Mouse (Mus musculus) stomach, embryonic 14.5 days (tissue): ENCODE measurements around the gene Srebf2. TPM values are rescaled to one million over a fixed set of nuclear protein-coding genes. Genes with fewer than 3 reads are reported as not detected.

Source experiments
- ATAC-seq: fragments of 200-750 bp; cut with Nextera tagmentation; 2 replicates; pipeline ENCODE4 v1.8.0; 2017; ENCODE audit warnings: low read depth, moderate TSS enrichment; ENCODE audit not compliant: insufficient number of reproducible peaks, insufficient read depth, low FRiP score
- H3K27ac ChIP-seq: fragments of 300-500 bp; sonication (generic); 2 replicates; pipeline ENCODE4 v1.5.1; 2014; ENCODE audit warnings: mild to moderate bottlenecking, low read length, moderate library complexity, mixed read lengths
- H3K27me3 ChIP-seq: fragments of 300-500 bp; sonication (generic); 2 replicates; pipeline ENCODE4 v1.6.1; 2014; ENCODE audit warnings: low read length, control low read depth, mixed read lengths; ENCODE audit not compliant: control insufficient read depth, insufficient read depth
- H3K36me3 ChIP-seq: fragments of 300-500 bp; sonication (generic); 2 replicates; pipeline ENCODE4 v1.6.1; 2014; ENCODE audit warnings: mild to moderate bottlenecking, control low read depth, low read length, moderate library complexity, mixed read lengths; ENCODE audit not compliant: control insufficient read depth, insufficient read depth
- H3K4me1 ChIP-seq: fragments of 300-500 bp; sonication (generic); 2 replicates; pipeline ENCODE4 v1.6.1; 2014; ENCODE audit warnings: low read length, control low read depth, mixed read lengths; ENCODE audit not compliant: control insufficient read depth, insufficient read depth
- H3K4me2 ChIP-seq: fragments of 300-500 bp; sonication (generic); replicated peaks from 2 replicates; pipeline ENCODE4 v1.6.1; 2014; ENCODE audit warnings: low read depth, low read length, control low read depth
- H3K4me3 ChIP-seq: fragments of 300-500 bp; sonication (generic); 2 replicates; pipeline ENCODE4 v1.5.1; 2014; ENCODE audit warnings: low read depth, low read length, control low read depth
- H3K9ac ChIP-seq: fragments of 300-500 bp; sonication (generic); replicated peaks from 2 replicates; pipeline ENCODE4 v1.6.1; 2014; ENCODE audit warnings: low read depth, mild to moderate bottlenecking, control low read depth, low read length, moderate library complexity, mixed read lengths
- H3K9me3 ChIP-seq: fragments of 300-500 bp; sonication (generic); 2 replicates; pipeline ENCODE4 v1.6.1; 2016; ENCODE audit warnings: low read depth, low read length, control low read depth; ENCODE audit not compliant: control insufficient read depth
- WGBS: fragments of 180-500 bp; shearing (Covaris S2); extraction: QIAGEN DNeasy Blood & Tissue Kit; methylation state at CpG from one replicate; pipeline ENCODE4 v1.1.7; 2014; 5-methylcytosine and 5-hydroxymethylcytosine counted together
- polyA plus RNA-seq: library from polyadenylated mRNA; unstranded; fragments of >200 nt; fragmentation: Nextera tagmentation; extraction: Ambion mirVana; gene quantifications from 2 replicates; pipeline ENCODE4 v1.2.1, GENCODE M21; 2014

Srebf2 gene
- polyA plus RNA-seq, 1 experiment from 2014 or later = 128 TPM

DNA sequence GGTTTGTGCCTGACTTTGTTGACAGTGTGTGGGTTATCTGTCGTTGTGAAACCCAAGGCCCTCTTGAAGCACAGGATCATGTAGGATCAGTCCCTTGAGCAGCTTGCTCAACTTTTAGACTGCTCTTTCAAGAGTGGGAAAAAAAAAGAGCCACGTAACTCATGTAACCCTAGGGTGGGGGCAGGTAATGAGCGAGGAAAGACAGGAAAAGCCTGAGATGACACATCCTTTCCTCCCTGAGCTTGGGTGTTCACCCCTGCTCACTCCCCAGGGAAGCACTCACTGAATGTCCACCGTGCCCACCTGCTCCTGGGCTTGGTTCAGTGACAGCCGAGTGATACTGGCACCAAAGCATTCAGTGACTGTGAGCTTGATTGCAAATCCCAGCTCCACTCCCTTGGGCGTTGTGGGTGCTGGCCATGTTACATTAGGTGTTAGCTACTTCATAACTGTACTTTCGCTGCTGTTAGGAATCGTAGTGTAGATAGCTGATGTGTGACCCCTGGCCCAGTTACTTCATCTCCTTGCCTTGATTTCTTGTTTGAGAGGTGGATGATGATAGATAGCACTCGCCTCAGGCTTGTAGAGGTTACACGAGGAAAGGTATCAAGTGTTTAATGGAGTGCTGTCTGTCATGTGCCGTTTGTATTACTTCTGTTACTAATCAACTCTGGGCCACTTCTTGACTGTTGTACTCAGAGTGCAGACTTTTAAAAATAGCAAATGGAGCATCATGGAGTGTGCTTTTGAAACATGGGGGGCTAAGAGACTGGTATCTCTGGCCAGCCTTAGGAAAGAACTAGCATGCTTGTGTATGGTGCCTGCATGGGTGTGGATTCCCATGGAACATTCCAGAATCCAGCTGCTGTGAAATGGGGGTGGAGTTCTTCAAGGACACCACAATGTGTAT, 14.0 kb downstream of the Srebf2 start:
- Histone ChIP-seq H3K4me3 (no peak overlapping the region), H3K36me3 (no peaks in the 10 kb centered on the region), H3K27ac (no peak overlapping the region), H3K9ac (no peak overlapping the region), H3K4me2 (no peak overlapping the region), H3K27me3 (no peaks in the 10 kb centered on the region), H3K9me3 (no peaks in the 10 kb centered on the region), H3K4me1 (peaks cover 44% of the 10 kb centered on the region)
- 62% methylated on average over 11 of the region's 11 CpGs for WGBS
- ATAC-seq = no peak

DNA sequence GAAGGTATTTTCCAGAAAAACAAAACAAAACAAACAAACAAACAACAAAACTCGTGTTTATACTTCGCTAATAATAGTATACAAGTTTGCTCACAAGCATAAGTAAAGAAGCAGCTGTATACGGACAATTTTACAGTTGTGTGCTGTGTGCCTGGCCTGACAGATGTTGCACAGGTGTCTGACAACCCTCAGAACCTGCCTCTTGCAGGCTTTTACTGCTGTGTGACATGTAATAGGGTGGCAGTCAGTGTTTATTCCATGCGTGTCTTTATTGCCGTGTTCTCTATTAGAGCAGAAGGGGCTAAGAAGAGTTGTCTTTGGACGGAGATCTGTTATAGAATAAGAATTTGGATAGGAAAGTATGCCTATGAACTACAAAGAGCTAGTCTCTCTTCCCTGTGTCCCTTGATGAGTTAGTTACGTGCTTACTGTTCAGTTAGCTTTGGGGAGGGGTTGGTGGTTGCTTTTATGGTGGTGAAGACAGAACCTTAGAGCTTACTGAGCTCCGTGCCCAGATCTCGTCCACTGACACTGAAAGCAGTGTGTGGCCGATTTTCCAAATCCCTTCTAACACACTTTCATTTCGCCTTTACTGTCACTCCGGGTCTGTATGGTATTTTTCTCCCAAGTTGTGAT, 15.1 kb downstream of the Srebf2 start:
- no peaks in the 10 kb centered on the region for H3K9me3 ChIP-seq
- peaks cover 54% of the 10 kb centered on the region for H3K4me1 ChIP-seq
- H3K36me3 ChIP-seq = no peaks in the 10 kb centered on the region
- no peak for ATAC-seq
- H3K4me3 ChIP-seq = no peak overlapping the region
- WGBS = 89% methylated on average over 12 of the region's 12 CpGs
- H3K27me3 ChIP-seq = no peaks in the 10 kb centered on the region
- H3K4me2 ChIP-seq = no peak overlapping the region
- no peak overlapping the region for H3K27ac ChIP-seq
- H3K9ac ChIP-seq = no peak overlapping the region

DNA sequence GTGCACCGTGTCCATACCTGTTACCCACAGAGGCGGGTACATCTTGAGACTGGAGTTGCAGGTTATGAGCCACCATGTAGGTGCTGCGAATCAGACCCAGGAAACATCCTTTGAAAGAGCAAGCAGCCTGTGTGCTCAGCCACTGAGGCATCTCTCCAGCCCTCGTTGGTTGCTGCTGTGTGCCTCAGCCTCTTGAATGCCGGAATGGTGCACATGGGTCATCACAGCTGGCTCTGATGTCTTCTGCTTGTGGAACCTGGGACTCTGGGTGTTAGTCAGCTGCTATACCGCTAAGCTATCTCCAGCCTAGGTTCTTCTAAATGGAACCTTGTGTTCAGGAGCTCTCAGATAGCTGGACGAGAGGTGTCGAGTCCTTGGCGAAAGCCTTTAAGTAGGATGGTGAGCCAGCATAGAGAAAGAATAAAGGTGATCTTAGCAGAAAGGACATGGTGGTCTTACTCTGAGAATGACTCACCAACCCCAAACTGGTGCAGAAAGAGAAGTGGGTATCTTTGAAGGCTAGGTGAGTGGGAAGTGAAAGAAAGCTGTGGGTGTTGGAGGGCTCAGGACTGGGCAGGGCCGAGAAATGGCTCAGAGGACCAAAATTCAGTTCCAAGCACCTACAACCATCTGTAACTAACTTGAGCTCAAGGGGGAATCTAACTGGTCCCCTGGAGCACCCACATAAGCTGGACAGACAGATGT, 16.5 kb downstream of the Srebf2 start:
- Histone ChIP-seq H3K4me1 (peaks cover 48% of the 10 kb centered on the region), H3K36me3 (0 out of 2 replicates have a peak, but pooled peaks cover 5% of the 10 kb centered on the region), H3K4me3 (no peak overlapping the region), H3K9ac (no peak overlapping the region), H3K4me2 (no peak overlapping the region), H3K27ac (peak overlapping the region; percentile 69), H3K27me3 (no peaks in the 10 kb centered on the region), H3K9me3 (no peaks in the 10 kb centered on the region)
- WGBS = 84% methylated on average over 10 of the region's 10 CpGs
- no peak for ATAC-seq

DNA sequence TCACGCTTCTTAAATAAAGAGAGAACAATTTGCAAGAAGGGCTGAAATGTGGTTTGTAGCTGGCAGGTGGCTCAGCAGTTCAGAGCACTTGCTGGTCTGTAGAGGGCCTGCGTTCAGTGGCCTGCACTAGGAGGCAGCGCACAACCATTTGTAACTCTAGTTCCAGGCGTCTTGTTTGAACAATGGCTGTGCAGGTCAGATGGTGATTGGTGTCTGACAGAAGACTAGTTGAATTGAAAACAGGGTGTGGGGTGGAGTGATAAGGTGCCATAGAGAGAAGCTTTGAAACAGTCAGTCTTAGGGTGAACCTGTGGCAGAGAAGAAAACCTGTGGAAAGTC, 17.0 kb downstream of the Srebf2 start:
- H3K27ac ChIP-seq = peak overlapping the region; percentile 69
- 47% methylated on average over 4 of the region's 4 CpGs for WGBS
- no peaks in the 10 kb centered on the region for H3K9me3 ChIP-seq
- peak; percentile 57; the same call in 1 of the 2 replicates for ATAC-seq
- no peak overlapping the region for H3K4me3 ChIP-seq
- H3K27me3 ChIP-seq = no peaks in the 10 kb centered on the region
- H3K36me3 ChIP-seq = 0 out of 2 replicates have a peak, but pooled peaks cover 5% of the 10 kb centered on the region
- no peak overlapping the region for H3K9ac ChIP-seq
- H3K4me1 ChIP-seq = peaks cover 43% of the 10 kb centered on the region
- H3K4me2 ChIP-seq = no peak overlapping the region

DNA sequence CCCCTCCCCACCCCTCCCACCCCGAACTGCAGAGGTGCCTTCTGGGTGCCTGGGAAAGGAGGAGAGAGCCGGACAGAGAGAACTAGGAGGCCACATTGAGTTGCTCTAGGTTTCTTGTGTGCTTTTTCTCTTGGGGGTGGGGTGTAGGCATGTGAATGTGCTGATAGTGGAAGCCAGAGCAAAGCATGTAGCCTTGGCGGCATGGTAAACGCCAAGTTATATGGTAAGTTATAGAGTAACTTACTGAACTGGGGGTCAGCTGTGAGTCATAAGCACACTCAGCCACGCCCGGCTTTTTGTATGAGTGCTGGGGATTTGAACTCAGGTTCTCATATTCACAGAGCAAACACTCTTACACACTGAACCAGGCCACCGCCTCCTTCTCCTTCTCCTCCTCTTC, 17.5 kb downstream of the Srebf2 start:
- H3K9me3 ChIP-seq = no peaks in the 10 kb centered on the region
- H3K4me1 ChIP-seq = peaks cover 38% of the 10 kb centered on the region
- WGBS = 59% methylated on average over 7 of the region's 7 CpGs
- H3K4me3 ChIP-seq = no peak overlapping the region
- ATAC-seq = peak; percentile 53; the same call in 1 of the 2 replicates
- 0 out of 2 replicates have a peak, but pooled peaks cover 5% of the 10 kb centered on the region for H3K36me3 ChIP-seq
- H3K4me2 ChIP-seq = no peak overlapping the region
- peak overlapping the region; percentile 69 for H3K27ac ChIP-seq
- no peak overlapping the region for H3K9ac ChIP-seq
- no peaks in the 10 kb centered on the region for H3K27me3 ChIP-seq

DNA sequence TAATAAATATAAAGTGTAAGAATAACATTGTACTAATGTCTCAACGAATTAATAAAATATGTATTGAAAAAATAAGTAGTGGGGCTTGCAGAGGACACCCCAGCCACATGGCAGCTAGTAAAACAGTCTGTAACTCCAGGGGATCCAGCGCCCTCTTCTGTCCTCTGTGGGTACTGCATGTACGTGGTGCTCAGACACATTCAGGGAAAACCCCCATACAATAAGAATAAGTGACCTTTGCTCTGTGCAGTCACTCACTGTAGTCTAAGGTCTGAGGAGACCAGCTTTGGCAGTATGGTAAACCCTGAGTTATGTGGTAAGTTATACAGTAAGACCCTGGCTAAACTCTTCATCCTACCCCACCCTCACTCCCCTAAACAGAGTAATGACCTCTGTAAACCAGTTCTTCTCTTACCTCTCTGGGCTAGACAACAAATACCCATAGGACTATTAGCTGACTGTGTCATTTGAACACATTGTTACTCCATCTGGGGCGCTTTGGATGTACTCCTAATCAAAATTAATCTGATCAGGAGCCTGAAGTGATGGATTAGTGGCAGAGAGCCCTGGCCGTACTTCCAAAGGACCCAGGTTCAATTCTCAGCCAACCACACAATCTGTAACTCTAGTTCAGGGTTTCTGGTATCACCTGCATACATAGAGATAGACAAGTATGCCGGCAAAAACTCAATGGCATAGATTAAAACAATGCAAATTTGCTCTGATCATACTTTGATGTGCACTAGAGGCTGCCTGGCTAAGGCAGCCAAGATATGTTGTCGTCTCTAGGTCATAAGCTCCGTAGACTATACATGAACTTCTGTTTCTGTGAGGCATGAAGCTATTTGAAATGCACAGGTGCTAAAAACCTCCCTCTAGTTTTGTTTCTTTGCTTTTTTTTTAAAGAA, 18.6 kb downstream of the Srebf2 start:
- Histone ChIP-seq H3K27me3 (no peaks in the 10 kb centered on the region), H3K9me3 (no peaks in the 10 kb centered on the region), H3K9ac (no peak overlapping the region), H3K27ac (no peak overlapping the region; the same call in 1 of the 2 replicates), H3K36me3 (peaks cover 14% of the 10 kb centered on the region; the same call in 1 of the 2 replicates), H3K4me1 (peaks cover 35% of the 10 kb centered on the region), H3K4me3 (no peak overlapping the region), H3K4me2 (no peak overlapping the region)
- WGBS = 52% methylated on average over 8 of the region's 8 CpGs
- ATAC-seq = peak; percentile 34; the same call in 1 of the 2 replicates

DNA sequence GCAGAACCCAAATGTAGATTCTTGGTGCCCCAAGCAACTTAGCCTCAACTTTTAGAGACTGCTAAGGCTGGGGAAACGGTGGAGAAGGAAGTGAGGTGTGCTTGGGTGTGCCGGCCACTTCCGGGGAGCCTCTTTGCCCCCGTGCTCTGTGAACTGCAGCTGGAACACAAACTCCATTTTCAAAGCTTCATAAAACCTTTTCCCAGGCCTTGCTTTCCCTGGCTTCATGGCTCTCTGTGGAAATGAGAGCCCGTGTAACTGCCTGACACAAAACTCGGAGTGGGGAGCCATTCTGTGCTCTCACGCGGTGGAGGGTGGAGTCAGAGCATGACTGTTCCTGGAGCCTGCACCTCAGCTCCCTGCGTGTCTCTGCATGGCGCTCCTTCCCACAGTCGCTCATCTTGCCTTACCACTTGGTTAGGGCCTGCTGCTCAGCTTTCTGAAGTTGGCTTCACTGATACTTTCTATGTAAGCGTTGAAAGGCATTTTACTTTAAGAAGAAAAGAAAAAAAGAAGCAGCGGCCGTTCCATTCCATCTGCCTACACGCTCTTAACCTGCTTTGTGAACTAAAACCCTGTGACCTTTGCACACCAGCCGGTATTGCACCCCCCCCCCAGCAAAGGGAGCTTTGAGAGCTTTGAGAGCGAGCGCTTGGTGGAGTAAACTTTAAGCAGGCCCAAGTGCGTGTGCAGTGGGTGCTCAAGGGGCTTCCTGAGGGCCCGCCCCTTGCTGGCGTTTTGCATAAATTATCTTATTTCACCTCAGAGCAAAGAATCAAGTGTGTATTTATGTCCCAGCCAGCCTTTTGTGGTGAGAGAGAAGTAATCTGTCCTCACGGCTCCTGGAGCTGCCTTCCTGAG, 19.5 kb downstream of the Srebf2 start:
- H3K4me1 ChIP-seq = peaks cover 27% of the 10 kb centered on the region
- ATAC-seq = no peak
- 42% methylated on average over 22 of the region's 22 CpGs for WGBS
- no peaks in the 10 kb centered on the region for H3K27me3 ChIP-seq
- H3K4me3 ChIP-seq = no peak overlapping the region
- H3K9me3 ChIP-seq = no peaks in the 10 kb centered on the region
- H3K4me2 ChIP-seq = no peak overlapping the region
- peak overlapping the region; percentile 71 for H3K27ac ChIP-seq
- H3K36me3 ChIP-seq = peaks cover 23% of the 10 kb centered on the region
- H3K9ac ChIP-seq = peak overlapping the region; percentile 18; the same call in 1 of the 2 replicates
